Mouse (Mus musculus) heart, embryonic 11.5 days (tissue): ENCODE results near the gene Dnaic2. TPM values are rescaled to one million over a fixed set of nuclear protein-coding genes. Genes with fewer than 3 reads are reported as not detected.
A peak's percentile ranks its signal among the peaks of the same experiment; 100 is the strongest.

Experiments used
- ATAC-seq: fragments of 200-750 bp; cut with Nextera tagmentation; replicated peaks from 2 replicates; pipeline ENCODE4 v1.8.0; 2017; ENCODE audit warnings: moderate library complexity; ENCODE audit not compliant: insufficient number of reproducible peaks, low FRiP score, low TSS enrichment
- H3K27ac ChIP-seq: fragments of 300-500 bp; sonication (generic); 2 replicates; pipeline ENCODE4 v1.5.1; 2014; ENCODE audit warnings: mild to moderate bottlenecking, low read depth, low read length
- H3K27me3 ChIP-seq: fragments of 300-500 bp; sonication (generic); 2 replicates; pipeline ENCODE4 v1.6.1; 2014; ENCODE audit warnings: mild to moderate bottlenecking, low read length, mixed read lengths; ENCODE audit not compliant: control insufficient read depth, insufficient read depth
- H3K36me3 ChIP-seq: fragments of 300-500 bp; sonication (generic); 2 replicates; pipeline ENCODE4 v1.6.1; 2014; ENCODE audit warnings: mild to moderate bottlenecking, low read length, moderate library complexity, mixed read lengths; ENCODE audit not compliant: control insufficient read depth, insufficient read depth
- H3K4me1 ChIP-seq: fragments of 300-500 bp; sonication (generic); 2 replicates; pipeline ENCODE4 v1.6.1; 2014; ENCODE audit warnings: low read length; ENCODE audit not compliant: control insufficient read depth, insufficient read depth
- H3K4me2 ChIP-seq: fragments of 300-500 bp; sonication (generic); 2 replicates; pipeline ENCODE4 v1.6.1; 2014; ENCODE audit warnings: mild to moderate bottlenecking, moderate library complexity
- H3K4me3 ChIP-seq: fragments of 300-500 bp; sonication (generic); 2 replicates; pipeline ENCODE4 v1.5.1; 2014; ENCODE audit warnings: low read depth, low read length
- H3K9ac ChIP-seq: fragments of 300-500 bp; sonication (generic); 2 replicates; pipeline ENCODE4 v1.6.1; 2014; ENCODE audit warnings: mild to moderate bottlenecking, low read depth, low read length, moderate library complexity
- H3K9me3 ChIP-seq: fragments of 300-500 bp; sonication (generic); replicated peaks from 2 replicates; pipeline ENCODE4 v1.6.1; 2016; ENCODE audit warnings: low read length; ENCODE audit not compliant: control insufficient read depth
- WGBS: fragments of 180-500 bp; shearing (Covaris S2); extraction: QIAGEN DNeasy Blood & Tissue Kit; methylation state at CpG from one replicate; pipeline ENCODE4 v1.1.7; 2014; ENCODE audit not compliant: insufficient replicate concordance; 5-methylcytosine and 5-hydroxymethylcytosine counted together
- polyA plus RNA-seq: library from polyadenylated mRNA; unstranded; fragments of >200 nt; fragmentation: Nextera tagmentation; extraction: Ambion mirVana; gene quantifications from 2 replicates; pipeline ENCODE4 v1.2.1, GENCODE M21; 2014

Gene Dnaic2
- polyA plus RNA-seq, 1 experiment from 2014 or later: 0.50 TPM

DNA sequence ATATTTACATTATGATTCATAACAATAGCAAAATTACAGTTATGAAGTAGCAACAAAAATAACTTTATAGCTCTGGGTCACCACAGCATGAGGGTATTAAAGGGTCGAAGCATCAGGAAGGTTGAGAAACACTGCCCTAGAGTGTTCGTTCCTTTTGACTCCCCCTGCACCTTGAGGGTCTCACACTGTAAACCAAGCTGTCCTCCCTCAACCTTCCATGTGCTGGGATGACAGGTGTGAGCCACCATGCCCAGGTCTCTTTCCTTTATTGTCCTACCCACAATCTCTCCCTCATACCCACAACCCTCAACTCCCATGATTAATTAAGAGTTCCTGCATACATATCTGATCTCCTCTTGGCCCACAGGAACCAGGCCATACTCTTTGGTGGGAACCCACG, 15.8 kb upstream of the Dnaic2 start:
- H3K4me3 ChIP-seq: no peak overlapping the region
- H3K36me3 ChIP-seq: no peaks in the 10 kb centered on the region
- WGBS: 87% methylated on average over 3 of the region's 3 CpGs
- H3K4me2 ChIP-seq: no peak overlapping the region
- H3K9me3 ChIP-seq: no peaks in the 10 kb centered on the region
- ATAC-seq: no peak
- H3K27ac ChIP-seq: no peak overlapping the region
- H3K9ac ChIP-seq: no peak overlapping the region
- no peaks in the 10 kb centered on the region for H3K27me3 ChIP-seq
- no peaks in the 10 kb centered on the region for H3K4me1 ChIP-seq

DNA sequence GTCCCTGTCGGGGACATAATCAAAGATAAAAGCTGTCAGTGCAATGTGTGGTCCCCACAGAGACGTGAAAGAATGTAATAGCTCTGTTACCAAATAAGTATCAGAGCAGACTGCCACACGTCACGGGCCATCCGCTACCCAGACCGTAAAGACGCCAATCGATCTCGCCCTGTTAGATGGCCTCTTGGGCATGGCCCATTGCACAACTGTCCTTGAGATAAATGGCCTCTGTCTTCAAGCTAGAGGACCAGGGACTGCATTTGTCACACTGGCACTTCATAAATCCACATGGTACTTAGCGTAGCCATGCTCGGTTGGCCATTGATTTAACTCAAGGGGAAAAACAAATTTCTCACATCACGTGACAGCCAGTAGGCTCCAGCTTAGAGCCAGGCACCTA, 15.3 kb upstream of the Dnaic2 start:
- ATAC-seq: no peak
- Histone ChIP-seq H3K36me3 (no peaks in the 10 kb centered on the region), H3K4me3 (no peak overlapping the region), H3K4me2 (no peak overlapping the region), H3K4me1 (no peaks in the 10 kb centered on the region), H3K9me3 (no peaks in the 10 kb centered on the region), H3K27ac (no peak overlapping the region), H3K9ac (no peak overlapping the region), H3K27me3 (no peaks in the 10 kb centered on the region)
- 83% methylated on average over 12 of the region's 12 CpGs for WGBS

DNA sequence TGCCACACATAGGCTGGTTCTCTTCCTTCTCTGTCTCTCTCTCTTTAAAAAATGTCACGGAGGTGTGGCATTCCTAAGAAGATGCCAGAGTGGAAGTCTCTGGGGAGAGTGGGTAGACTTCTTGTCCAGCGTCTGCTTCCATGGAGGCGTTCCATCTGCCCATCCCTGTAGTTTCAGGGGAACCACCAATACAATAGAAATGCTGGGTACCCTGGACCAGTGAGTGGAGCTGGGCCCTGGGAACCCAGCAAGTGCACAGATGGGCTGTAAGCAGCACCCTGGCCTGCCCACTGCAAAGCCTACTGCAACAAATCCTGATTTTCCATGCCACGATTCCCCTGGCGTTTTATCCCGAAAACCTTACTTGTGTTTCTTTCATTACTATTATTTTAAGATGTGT, 12.7 kb upstream of the Dnaic2 start:
- Histone ChIP-seq H3K9me3 (no peaks in the 10 kb centered on the region), H3K4me1 (no peaks in the 10 kb centered on the region), H3K36me3 (no peaks in the 10 kb centered on the region), H3K4me2 (no peak overlapping the region), H3K27me3 (no peaks in the 10 kb centered on the region), H3K4me3 (no peak overlapping the region), H3K27ac (no peak overlapping the region), H3K9ac (no peak overlapping the region)
- 84% methylated on average over 6 of the region's 6 CpGs for WGBS
- no peak for ATAC-seq

DNA sequence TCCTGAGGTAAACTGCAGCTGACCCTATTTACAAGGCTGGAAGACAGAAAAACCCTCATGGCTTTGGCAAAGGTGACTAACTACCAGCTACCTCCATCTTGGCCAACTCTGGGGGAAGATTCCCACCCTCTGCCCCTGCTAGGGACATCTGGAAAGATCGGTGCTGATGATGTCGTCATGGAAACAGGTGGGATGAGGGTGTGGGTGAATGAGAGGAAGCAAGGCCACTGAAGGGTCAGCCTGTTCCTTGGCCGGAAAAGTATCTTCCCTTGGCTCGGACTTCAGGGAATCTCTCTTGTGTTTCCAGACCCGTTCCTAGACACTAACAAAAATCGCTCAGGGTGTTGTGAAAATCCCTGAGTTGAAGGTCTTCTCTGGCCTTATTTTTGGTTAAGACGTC, 11.7 kb upstream of the Dnaic2 start:
- no peak overlapping the region for H3K4me2 ChIP-seq
- no peaks in the 10 kb centered on the region for H3K4me1 ChIP-seq
- no peaks in the 10 kb centered on the region for H3K36me3 ChIP-seq
- no peak overlapping the region for H3K4me3 ChIP-seq
- WGBS: 73% methylated on average over 7 of the region's 7 CpGs
- no peaks in the 10 kb centered on the region for H3K9me3 ChIP-seq
- H3K27ac ChIP-seq: no peak overlapping the region
- H3K27me3 ChIP-seq: no peaks in the 10 kb centered on the region
- H3K9ac ChIP-seq: no peak overlapping the region
- ATAC-seq: no peak

DNA sequence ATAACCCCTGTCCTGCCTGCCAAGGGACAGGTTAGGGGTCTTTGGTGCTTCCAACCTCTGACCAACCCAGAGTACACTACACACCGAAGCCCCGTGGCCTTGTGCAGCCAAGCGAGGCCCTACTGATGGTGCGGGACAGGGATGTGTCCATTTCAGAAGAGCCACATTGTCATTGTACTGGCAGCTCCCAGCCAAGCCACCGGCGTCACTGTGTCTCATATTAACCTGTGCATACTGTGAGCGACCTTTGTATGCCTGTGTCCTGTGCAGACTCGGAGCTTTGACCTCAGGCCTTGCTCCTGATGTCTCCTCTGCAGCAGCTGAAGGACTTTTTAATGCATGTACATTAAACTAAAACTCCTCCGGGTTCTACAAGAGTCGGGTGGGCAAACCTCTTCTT, 6.7 kb upstream of the Dnaic2 start:
- Histone ChIP-seq H3K9me3 (no peaks in the 10 kb centered on the region), H3K27ac (no peak overlapping the region), H3K4me3 (no peak overlapping the region), H3K9ac (no peak overlapping the region), H3K4me1 (no peaks in the 10 kb centered on the region; the same call in 1 of the 2 replicates), H3K36me3 (no peaks in the 10 kb centered on the region), H3K27me3 (no peaks in the 10 kb centered on the region), H3K4me2 (no peak overlapping the region)
- WGBS: 85% methylated on average over 10 of the region's 10 CpGs
- ATAC-seq: no peak

DNA sequence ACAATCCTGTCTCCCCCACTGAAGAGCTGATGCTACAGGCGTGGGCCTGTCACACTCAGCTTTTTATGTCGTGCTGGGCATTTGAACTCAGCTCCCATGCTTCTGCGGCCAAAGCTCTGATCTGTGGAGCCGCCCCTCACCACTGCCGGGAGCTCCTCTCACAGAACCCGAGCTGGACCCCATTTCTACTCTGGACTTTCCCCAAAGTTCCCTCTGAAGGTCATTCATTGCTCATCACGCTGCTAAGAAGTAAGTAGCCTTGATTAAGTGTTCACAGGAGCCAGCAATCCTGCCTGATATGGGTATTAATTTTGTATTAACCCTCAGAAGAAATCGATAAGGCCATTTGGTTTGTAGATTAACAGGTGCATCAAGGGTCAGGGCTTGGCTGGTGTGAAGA, 4.8 kb upstream of the Dnaic2 start:
- Histone ChIP-seq H3K4me2 (no peak overlapping the region), H3K9ac (no peak overlapping the region), H3K36me3 (no peaks in the 10 kb centered on the region), H3K4me3 (no peak overlapping the region), H3K27ac (no peak overlapping the region), H3K4me1 (peaks cover 3% of the 10 kb centered on the region), H3K9me3 (no peaks in the 10 kb centered on the region), H3K27me3 (no peaks in the 10 kb centered on the region)
- WGBS: 84% methylated on average over 8 of the region's 8 CpGs
- ATAC-seq: no peak

DNA sequence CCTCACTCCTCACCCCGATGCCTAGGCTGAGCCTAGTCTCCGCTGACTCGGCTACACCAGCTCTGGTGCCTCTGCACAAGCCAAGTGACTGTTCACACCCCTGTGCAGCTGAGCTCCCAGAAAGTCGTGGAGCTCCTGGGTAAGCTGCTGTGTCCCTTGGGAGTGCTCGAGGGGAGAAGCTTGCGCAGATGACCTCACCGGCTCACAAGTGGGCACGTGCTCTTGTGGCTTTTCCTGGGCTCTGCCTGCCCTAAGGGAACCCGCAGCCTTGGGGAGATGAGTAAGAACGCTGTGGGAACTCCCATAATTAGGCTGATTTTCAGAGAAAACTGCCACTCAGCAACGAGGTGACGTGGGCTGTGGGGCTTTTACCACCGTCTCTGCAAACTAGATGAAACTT, 4.2 kb upstream of the Dnaic2 start:
- Histone ChIP-seq H3K4me1 (peaks cover 7% of the 10 kb centered on the region), H3K4me2 (no peak overlapping the region), H3K9me3 (no peaks in the 10 kb centered on the region), H3K4me3 (no peak overlapping the region), H3K27ac (no peak overlapping the region), H3K36me3 (no peaks in the 10 kb centered on the region), H3K27me3 (no peaks in the 10 kb centered on the region), H3K9ac (no peak overlapping the region)
- 74% methylated on average over 13 of the region's 13 CpGs for WGBS
- ATAC-seq: no peak

DNA sequence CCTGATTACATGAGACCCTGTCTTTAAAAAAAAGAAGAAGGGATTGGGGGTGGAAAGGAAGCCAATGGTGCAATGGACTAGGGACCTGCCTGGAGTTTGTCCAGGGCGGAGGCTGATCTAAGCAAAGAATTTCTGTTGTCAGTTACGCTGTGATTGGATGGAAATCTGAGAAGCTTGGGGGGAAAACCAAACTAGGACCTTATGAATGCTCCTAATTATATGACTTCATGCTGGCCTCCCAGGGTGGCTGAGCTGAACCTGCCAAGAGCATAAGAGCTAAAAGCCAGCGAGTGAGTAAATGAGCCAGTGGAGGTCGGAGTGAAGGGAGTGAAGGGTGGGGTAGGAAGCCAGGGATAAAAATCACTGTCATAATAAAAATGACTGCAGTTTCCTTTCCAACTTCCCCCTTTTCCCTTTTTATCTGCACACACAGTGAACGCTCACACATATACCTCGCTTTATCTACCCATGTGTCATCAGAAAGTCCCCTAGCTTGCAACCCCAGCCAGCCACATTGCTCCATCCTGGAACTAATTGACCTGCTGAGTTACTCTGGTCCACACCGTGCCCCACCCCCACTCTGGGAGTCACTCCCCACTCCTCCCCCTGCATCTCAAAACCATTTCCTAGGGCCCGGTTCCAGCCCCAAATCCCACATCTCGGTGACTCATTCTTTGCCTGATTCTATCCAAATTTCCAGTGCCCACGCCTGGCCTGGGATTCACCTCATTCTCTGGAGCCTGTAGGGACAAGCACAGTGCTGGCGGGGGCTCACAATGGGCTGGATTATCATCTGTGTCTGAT, 2.2 kb upstream of the Dnaic2 start:
- H3K27me3 ChIP-seq: no peaks in the 10 kb centered on the region
- no peak overlapping the region for H3K4me3 ChIP-seq
- H3K4me1 ChIP-seq: peaks cover 7% of the 10 kb centered on the region
- no peak overlapping the region for H3K9ac ChIP-seq
- no peaks in the 10 kb centered on the region for H3K36me3 ChIP-seq
- no peaks in the 10 kb centered on the region for H3K9me3 ChIP-seq
- no peak overlapping the region for H3K27ac ChIP-seq
- no peak overlapping the region for H3K4me2 ChIP-seq
- ATAC-seq: no peak
- WGBS: 55% methylated on average over 11 of the region's 11 CpGs

DNA sequence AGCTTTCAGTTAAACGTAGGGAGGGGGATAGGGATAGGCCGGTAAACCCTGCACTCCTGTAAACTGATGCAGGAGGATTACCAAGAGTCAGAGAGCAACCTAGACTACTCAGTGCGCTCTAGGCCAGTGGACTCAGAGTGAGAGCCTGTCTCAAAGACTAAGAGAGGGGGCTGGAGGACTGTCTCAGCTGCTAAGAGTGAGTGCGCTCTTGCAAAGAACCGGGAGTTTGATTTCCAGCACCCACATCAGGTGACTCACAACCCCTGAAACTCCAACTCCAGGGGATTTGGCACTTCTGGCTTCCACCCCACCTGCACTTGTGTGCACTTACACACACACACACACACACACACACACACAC, 598 bp downstream of the Dnaic2 start:
- Histone ChIP-seq H3K4me3 (peak overlapping the region; percentile 41; the same call in 1 of the 2 replicates), H3K9me3 (no peaks in the 10 kb centered on the region), H3K4me1 (peaks cover 7% of the 10 kb centered on the region), H3K9ac (no peak overlapping the region), H3K4me2 (peak overlapping the region; percentile 74), H3K36me3 (no peaks in the 10 kb centered on the region), H3K27ac (no peak overlapping the region), H3K27me3 (no peaks in the 10 kb centered on the region)
- ATAC-seq: no peak
- 27% methylated on average over 5 of the region's 5 CpGs for WGBS
